Mouse (Mus musculus) embryo, embryonic 9.5 days (tissue): ENCODE data around the gene Kcnk5.

Experiments
- DNase-seq: peaks from one replicate; pipeline ENCODE4 v3.0.0-alpha.2; 2017; ENCODE audit errors: extremely low spot score

The Kcnk5 gene

DNA sequence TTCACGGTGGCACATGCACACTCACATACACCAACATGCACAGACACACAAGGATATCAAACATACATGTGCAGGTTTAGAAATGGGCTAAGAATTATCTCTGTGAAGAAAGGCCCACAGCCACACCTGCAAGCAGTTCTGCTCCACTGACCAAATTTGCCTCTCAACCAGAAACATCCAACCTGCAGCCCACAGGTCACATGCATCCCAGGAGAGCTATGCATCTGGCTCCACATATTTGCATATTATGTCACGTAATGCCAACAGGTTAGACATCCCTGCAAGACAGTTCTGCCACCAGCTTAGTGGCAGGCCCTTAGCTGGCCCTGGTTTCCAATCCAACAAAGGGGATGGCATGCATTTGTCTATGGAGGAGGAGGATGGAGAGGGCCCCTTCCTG, 13.6 kb downstream of the Kcnk5 start:
- DNase-seq = no peak

DNA sequence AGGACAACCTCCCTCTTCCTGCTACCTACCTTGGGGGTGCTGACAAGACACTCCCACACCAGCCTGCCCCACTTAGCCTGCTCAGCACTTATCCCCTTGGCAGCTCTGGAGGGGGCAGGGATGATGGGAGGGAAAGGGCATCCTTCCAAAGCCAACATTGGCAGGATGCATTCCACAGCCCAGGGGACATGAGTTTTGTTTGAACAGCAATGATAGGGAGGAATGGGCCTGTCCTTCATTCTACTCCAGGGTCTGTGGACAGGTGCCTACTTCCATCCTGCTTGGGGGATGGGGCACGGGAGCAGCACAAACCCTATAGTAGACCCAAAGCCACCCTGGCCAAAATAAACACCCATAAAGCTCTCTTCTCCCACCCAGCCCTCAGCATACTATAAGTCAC, 16.2 kb downstream of the Kcnk5 start:
- no peak for DNase-seq

DNA sequence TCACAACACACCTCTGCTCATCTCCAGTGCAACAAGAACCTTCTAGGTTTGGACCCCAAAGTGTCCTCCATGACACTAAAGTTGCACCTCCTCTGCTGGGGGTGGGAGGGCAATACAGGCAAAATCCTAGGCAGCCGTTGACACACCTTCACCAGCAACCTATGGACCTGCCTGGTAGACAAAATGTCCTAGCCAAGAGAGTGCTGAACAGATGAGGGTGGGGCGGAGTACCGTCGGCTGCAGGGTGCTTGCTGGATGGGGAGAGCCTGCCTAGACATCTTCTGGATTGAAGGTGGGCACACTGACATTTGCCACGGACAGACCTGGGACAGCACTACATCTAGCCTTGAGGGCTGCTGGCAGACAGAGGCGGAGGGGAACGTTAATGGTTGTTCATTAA, 17.2 kb downstream of the Kcnk5 start:
- no peak for DNase-seq

- DNase-seq = no peak
Measured at GRCm38 (mm10) chr14:20162686-20163085, 18.9 kb downstream of the Kcnk5 start.

DNA sequence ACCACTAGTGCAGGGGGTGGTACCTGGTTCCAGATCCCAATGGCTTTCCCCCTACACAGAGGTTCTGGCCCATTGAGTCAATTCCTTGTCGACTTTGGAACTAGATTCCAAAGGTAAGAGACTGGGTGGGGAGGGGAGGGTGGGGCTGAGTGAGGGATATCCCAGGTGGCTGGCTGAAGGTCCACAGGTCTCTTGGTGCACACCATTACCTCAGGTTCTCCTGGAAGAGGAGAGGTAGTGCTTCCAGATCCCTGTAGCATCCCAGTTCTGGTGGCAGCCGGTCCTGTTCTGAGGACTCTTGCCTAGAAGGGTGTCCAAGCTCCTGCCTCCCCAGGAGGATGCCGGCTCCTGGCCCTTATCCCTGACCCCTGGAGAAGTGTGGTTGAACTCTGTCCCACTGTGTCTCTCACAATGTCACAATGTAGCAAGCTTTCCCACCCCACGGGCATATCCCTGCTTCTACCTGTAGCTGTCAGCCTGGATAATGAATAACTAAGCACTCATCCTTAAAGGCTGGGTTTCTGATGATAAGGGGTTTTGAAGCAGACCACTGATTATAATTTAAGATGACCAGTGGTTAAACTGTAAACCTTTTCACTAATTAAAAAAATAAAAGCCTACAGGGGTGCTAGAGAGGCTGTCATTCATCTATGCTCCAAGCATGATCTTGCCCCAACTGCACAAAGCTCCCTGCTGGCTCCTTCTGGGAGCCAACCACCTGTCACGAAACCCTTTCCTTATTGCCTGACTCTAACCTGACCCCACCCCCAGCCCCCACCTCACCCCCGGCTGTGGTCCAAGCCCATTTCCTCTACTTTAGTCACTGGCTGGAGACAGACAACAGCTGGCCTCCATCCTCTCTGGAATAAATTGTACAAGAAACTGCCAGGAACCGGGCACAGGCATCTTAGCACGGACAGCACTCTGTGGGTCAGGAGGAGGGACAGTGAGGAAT, 22.6 kb downstream of the Kcnk5 start:
- no peak for DNase-seq

GRCm38 (mm10) chr14:20157595-20157994, 24.0 kb downstream of the Kcnk5 start:
- no peak for DNase-seq

DNA sequence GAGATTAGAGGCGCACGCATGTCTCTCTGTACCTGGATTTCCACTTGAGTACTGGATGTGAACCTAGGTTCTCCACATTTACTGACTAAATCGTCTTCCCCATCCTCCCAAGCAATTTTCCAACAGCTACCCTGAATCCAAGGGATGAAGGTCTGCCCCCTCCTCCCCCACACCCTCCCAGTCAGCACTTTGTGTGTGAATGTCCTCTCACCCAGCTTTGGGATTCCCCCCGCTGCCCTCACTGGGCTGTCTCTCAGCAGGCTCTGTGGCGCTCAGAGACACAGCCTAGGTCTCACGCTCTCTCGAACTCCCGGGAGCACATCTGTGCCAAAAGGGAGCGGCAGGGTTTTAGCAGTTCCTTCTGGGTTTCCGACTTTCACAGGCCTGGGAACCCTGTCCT, 25.9 kb downstream of the Kcnk5 start:
- DNase-seq = no peak

DNA sequence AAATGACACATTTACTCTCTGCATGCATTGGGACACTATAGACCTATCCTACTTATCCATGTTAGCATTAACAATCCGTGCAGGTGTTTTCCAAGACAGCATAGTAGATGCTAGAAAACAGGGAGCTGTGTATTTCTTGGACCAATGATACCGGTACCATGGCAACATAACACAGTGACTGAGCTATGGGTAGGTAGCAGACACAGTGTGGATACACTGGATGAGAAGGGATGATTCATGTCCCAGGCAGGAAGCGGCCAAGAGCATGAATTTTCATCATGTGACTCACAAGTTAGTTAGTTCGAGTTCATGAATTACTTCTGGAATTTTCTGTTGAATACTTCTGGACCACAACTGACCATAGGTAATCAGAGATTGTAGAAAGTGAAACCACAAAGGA, 26.7 kb downstream of the Kcnk5 start:
- no peak for DNase-seq

DNA sequence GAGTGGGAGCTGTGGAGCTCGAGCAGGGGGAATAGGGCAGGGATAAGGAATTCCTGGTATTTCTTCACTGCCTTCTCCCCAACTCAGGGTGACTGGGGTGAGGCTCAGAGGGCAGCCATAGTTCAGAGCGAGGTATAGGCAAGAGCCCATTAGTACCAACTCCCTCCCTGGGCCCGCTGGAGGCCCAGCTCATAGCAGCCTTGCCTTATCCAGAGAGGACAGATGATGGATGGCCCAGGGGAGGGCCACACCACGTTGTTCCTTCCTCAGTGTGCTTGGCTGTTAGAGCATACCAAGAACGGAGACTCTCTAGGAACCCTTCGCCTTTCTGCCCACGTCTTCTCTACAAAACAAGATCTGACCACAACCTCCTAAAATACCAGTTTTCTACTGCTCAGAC, 27.4 kb downstream of the Kcnk5 start:
- no peak for DNase-seq

- no peak for DNase-seq
Measured at GRCm38 (mm10) chr14:20149127-20150080, 32.2 kb downstream of the Kcnk5 start.

DNA sequence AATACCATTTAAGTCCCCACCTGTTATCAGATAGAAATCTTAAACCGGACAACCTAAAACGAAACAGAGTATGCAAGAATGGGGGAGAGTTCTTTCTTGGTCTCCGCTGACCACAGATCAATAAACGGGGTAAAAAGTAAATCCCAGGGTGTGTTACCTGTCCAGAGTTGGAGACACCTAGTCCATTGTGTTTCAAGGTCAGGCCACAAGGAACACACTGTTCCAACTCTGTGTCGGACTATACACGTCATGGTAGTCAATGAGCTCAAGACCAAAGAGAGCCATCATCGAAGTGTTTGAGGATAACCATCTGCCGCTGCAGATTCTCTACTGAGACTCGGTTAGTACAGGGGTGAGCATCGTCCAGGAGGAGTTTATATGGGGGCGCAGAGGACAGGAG, 33.1 kb downstream of the Kcnk5 start:
- DNase-seq = no peak

DNA sequence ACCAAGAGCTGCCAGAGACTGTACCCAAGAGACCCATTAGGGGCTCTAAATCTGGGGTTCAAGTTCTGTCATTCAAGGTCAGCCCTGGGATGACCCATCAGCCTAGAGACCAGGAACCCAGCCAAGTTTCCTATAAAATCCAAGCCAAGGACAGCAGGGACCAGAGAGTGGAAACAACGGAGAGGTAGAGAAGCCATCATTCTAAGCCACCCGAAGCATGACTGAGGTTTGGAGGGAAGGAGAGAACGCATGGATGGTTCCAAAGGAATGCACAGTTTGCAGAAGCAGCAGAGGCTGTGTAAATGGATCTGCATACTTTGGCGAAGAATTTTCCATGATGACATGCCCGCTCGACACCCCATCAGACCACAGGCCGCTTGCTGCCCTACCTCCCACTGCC, 33.8 kb downstream of the Kcnk5 start:
- no peak for DNase-seq

GRCm38 (mm10) chr14:20144093-20144492, 37.5 kb downstream of the Kcnk5 start:
- peak; percentile 31 for DNase-seq

DNA sequence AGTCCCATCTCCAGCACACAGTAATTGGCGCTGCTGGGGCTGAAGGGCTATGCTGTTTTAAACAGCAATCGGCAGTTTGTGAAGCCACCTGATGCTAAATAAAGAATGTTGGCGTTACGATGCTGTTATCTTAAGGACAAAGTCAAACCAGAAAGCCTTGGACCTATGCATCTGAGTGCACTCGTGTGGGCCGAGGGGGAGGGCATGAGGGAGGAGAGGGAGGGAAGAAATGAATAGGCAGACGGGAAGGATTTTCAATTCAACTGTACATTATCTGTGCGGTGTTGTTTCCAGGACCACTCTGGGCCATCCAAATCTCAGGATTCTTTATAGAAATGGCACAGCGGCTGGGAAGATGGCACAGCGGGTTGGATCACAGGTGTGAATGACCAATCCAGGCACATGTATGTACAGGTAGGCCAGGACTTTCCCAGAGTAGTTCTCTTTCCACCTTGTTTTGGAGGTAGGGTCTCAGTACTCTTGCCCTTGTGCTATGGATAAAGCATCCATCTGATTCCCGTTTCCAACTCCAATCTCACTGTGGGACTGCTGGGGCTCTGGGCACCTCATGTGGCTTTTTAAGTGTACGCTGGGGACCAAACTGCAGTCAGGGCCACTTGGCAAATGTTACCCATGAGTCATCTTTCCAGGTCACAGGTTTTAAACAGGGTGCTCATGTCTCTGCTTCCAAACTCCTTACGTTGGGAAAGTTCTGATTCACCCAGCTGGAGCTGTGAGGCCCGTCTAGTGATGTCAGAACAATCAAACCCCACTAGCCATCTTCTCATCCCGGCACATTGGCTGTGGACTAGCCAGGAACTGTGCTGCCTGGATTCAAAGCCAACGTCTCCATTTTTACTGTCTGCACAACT, 42.9 kb downstream of the Kcnk5 start, which contains the start of gene Saysd1:
Saysd1 (minus strand) TSS at position 51 of the 872 bp plus-strand sequence.
- no peak for DNase-seq

- no peak for DNase-seq
Measured at GRCm38 (mm10) chr14:20134965-20135671, 46.5 kb downstream of the Kcnk5 start.

- no peak for DNase-seq
Measured at GRCm38 (mm10) chr14:20128162-20128561, 53.4 kb downstream of the Kcnk5 start.

GRCm38 (mm10) chr14:20127406-20128087, 54.1 kb downstream of the Kcnk5 start:
- no peak for DNase-seq

DNA sequence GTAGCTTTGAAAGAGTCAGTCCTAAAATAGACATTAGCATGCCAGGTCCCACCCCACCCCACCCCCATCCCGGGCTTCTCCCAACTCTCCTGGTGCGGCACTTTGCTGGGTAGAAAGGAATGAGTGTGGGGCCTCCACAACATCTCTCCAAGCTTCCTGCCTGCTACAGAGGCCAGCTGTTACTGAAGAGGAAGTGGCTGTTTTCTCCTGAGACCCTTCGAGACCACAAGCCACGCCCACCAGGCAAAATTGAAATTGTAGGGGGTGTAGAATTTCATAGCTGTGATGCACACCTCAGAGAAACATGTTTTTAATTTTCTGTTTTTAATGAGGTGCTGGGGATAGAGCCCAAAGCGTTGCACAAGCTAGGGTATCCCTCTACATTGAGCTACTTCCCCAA, 60.7 kb downstream of the Kcnk5 start:
- no peak for DNase-seq

DNA sequence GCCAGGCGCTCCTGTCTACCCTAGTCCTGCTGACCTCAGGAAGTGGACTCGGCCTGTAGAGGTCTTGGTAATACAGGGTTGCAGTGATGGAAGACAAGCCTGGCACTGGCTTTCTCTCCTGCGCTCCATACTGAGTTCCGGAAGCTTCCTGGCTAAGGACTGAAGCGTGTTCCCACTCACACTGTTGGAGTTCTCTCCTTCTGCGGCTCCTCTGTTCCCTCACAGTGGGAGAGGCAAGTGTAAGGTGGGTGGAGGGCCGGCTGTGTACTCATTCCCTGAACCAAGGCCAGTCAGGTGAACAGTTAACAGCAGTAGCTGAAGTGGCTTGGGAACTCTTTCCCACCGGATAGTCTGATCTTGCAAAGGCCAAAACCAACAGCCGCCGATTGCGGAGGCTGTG, 61.6 kb downstream of the Kcnk5 start:
- DNase-seq = no peak

DNA sequence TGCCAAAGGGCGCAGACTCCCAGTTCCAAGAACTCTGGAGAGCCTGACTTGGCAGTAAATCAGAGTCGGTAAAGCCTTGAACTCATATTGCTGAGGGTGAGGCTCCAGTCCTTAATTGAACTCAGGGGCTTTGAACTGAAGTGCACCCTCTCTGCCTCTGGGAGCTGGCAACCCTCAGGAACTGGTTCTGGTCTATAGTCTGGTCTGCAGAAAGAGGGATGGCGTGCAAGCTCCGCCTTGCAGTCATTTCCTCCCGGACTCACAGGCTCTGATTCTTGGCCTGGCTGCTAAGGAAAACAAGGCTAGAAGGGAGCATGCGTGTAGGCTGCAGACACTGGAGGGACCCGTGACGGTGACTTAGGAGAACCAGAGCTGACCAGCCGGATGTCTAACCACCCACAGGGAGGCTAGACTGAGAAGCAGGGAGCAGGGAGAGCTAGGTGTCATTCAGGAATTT, 65.4 kb downstream of the Kcnk5 start:
- DNase-seq = peak; percentile 22
